Mouse (Mus musculus) fat pad, adult 2 months (tissue): Measurements from ENCODE around the gene Slc5a4a.

Experiments
- DNase-seq: peaks from one replicate; pipeline ENCODE4 v3.0.0-alpha.2; 2011; ENCODE audit warnings: low read depth, low spot score; ENCODE audit errors: extremely low read depth

Slc5a4a gene

DNA sequence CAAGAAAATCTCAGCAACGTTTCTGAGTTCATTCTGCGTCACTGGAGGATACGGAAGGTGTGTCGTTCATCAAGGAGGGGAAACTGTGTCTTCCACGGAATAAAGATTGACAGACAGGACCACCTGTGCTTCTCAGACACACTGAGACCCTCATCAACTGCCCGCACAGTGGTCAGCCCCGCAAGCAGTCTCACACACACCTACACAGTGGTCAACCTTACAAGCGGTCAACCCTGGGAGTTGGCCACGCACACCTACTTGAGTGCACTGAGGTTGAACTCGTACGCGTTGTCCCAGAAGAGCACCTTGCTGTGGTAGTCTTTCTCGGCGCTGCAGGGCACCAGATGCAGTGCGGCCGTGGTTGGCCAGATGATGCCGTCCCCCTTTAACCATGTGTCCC is 69.8 kb downstream of the Slc5a4a start:
- no peak for DNase-seq

DNA sequence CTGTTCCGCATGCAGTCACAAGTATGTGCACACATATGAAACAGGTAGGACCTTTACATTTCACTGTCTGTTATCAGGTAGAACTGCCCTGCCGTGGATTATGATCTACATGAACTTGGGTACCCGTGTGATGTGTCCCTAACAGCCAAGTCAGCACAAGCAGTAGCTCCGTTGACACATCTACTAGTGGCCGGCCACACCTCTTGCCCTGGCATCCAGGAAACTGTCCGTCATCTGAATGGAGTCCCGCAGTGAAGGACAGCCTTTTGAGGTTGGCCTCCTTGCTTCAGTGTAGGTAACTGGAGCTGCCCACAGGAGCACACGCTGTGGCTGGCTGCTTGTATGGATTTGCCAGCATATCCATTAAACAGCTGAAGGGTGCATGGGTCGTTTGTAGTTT is 71.0 kb downstream of the Slc5a4a start:
- no peak for DNase-seq

- DNase-seq = no peak
Observed at GRCm38 (mm10) chr10:76225944-76226343, 78.7 kb downstream of the Slc5a4a start.

- no peak for DNase-seq
Observed at GRCm38 (mm10) chr10:76229627-76230026, 82.4 kb downstream of the Slc5a4a start.

DNA sequence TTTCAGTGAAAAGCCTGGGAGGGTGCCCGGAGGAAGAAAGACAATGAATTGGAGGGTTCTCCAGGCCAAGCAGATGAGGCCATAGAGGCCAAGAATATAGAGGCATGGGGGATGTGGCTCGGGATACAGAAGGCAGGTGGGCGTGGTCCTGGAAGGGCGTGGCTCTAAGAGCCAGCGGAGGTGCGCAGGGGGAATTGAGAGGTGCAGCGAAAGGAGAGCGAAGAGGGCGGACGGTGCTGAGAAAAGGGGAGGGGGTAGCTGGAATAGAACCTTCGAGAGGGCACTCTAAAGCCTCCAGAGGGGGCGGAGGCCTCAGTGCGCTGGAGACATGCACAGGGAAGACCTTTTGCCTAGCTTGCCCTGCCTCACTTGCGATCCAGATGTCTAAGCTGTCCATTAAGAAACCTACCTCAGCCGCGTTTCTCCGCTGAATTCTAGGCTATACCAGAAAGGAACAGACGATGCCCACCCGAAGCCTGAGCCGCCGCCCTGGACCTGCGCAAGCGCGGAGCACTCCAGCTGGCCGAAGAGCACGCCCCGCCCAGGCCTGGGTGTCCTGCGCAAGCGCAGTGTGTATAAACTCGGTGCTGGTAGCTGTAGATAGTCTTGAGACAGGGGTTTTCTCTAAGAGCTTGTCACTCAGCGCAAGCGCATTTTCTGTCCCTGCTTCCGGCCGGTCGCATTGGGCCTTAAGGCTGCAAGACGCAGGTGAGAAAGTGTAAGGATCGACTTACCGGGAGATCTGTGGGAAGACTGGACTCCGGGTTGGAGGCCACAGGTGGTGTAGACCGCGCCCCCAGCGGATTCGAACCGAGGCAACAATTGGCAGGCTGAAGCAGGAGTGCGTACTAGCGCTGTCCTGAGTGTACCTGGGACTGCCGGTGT is 90.3 kb downstream of the Slc5a4a start, which contains the start of gene Prmt2:
TSS of gene Prmt2 (minus strand) at position 525 of the 885 bp plus-strand sequence.
- DNase-seq = peak; percentile 46
